ENCODE assay signal across 17 mouse cellular contexts in genomic region chr1:160306336-160306735, GRCm38 (mm10).
DNase-seq lines count a peak whose midpoint lies in the region; ATAC-seq lines count a peak whose summit lies in the region.
"Had no signal": no experiment of that assay in that cellular context is flagged by ENCODE, and none has a peak within 500 bp of the region (broad histone marks: within the 10 kb centered on the region; RNA-seq: fewer than 3 reads in every experiment).

No protein-coding gene starts in this region.

- no peaks in the 10 kb centered on the region for H3K36me3 ChIP-seq in intestine, embryonic 16.5 days (ENCODE audit: control insufficient read depth, insufficient read depth, low read length)
- no peaks in the 10 kb centered on the region for H3K36me3 ChIP-seq in intestine, embryonic 15.5 days
- H3K36me3 ChIP-seq: embryonic facial prominence, embryonic 12.5 days; hindbrain, embryonic 10.5 days; limb, embryonic 13.5 days had no signal

- H3K9ac ChIP-seq in intestine, embryonic 16.5 days (ENCODE audit: low read depth, low read length): no peak overlapping the region
- no peak overlapping the region for H3K9ac ChIP-seq in intestine, embryonic 15.5 days
- H3K9ac ChIP-seq: embryonic facial prominence, embryonic 12.5 days; forebrain, postnatal 0 days; limb, embryonic 13.5 days had no signal

- peaks cover 6% of the 10 kb centered on the region for H3K4me1 ChIP-seq in intestine, embryonic 16.5 days (ENCODE audit: control insufficient read depth, insufficient read depth, low read length)
- H3K4me1 ChIP-seq in intestine, embryonic 15.5 days (replicated peaks): peaks cover 5% of the 10 kb centered on the region

- no peak overlapping the region for H3K4me3 ChIP-seq in intestine, embryonic 16.5 days (ENCODE audit: low read length)
- no peak overlapping the region for H3K4me3 ChIP-seq in intestine, embryonic 15.5 days (replicated peaks)
- H3K4me3 ChIP-seq: embryonic facial prominence, embryonic 12.5 days; hindbrain, embryonic 10.5 days; limb, embryonic 13.5 days had no signal

- H3K4me2 ChIP-seq in intestine, embryonic 16.5 days (ENCODE audit: low read depth, low read length): 0 out of 2 replicates have a peak overlapping the region, but pooled peaks have one; percentile 16
- H3K4me2 ChIP-seq in intestine, embryonic 15.5 days (replicated peaks): no peak overlapping the region
- H3K4me2 ChIP-seq: embryonic facial prominence, embryonic 12.5 days; limb, embryonic 13.5 days had no signal

- DNase-seq in lung, postnatal 25 days (ENCODE audit: low spot score): peak; percentile 23
- peak; percentile 47 to 48 for DNase-seq in thymus, postnatal 10 days (ENCODE audit: low spot score in 2 of 2)
- DNase-seq in urinary bladder, postnatal 36 days (ENCODE audit: low spot score in 2 of 2): no peak
- DNase-seq in MN1 (ENCODE audit: low spot score) (no peak), adipocyte (ENCODE audit: low spot score) (no peak)
- DNase-seq: cerebellum, adult 9-10 months; forebrain, postnatal 0 days; heart, adult 18-20 months; midbrain, embryonic 14.5 days; right cerebral cortex, postnatal 25 days had no signal

- H3K27ac ChIP-seq in intestine, embryonic 16.5 days (ENCODE audit: low read length): no peak overlapping the region
- no peak overlapping the region for H3K27ac ChIP-seq in intestine, embryonic 15.5 days
- H3K27ac ChIP-seq: embryonic facial prominence, embryonic 12.5 days; hindbrain, embryonic 10.5 days; kidney, postnatal 0 days; limb, embryonic 13.5 days had no signal

- no peaks in the 10 kb centered on the region for H3K27me3 ChIP-seq in intestine, embryonic 16.5 days (replicated peaks; ENCODE audit: control insufficient read depth, insufficient read depth, low read length)
- H3K27me3 ChIP-seq in intestine, embryonic 15.5 days (replicated peaks): no peaks in the 10 kb centered on the region
- H3K27me3 ChIP-seq: embryonic facial prominence, embryonic 12.5 days; limb, embryonic 13.5 days had no signal

- H3K9me3 ChIP-seq in intestine, embryonic 16.5 days (ENCODE audit: control insufficient read depth, low read length): no peaks in the 10 kb centered on the region
- no peaks in the 10 kb centered on the region for H3K9me3 ChIP-seq in intestine, embryonic 15.5 days
- H3K9me3 ChIP-seq: embryonic facial prominence, embryonic 12.5 days; hindbrain, embryonic 10.5 days; limb, embryonic 13.5 days had no signal

- no peak for ATAC-seq in intestine, embryonic 16.5 days
- ATAC-seq in intestine, embryonic 15.5 days: no peak
- 0 out of 2 replicates have a peak, but pooled peaks have one; percentile 16 for ATAC-seq in granulocyte monocyte progenitor cell, adult 5-6 weeks (replicated peaks; ENCODE audit: poor library complexity, severe bottlenecking)
- ATAC-seq: forebrain, postnatal 0 days had no signal

- WGBS in intestine, embryonic 16.5 days: 56% methylated on average over 6 of the region's 6 CpGs
- WGBS in intestine, embryonic 15.5 days: 49% methylated on average over 6 of the region's 6 CpGs

Comparison
In these comparisons a context has a peak if more than half of its experiments do, and no peak if none do; other contexts are left out.
1. DNase-seq: peak in lung, postnatal 25 days (single experiment) and thymus, postnatal 10 days (2 of 2); none in urinary bladder, postnatal 36 days (0 of 2), MN1 (single experiment) and adipocyte (single experiment).